Mouse (Mus musculus) thymus, adult 18-20 months (tissue): ENCODE results near the gene Ncmap.

ENCODE experiments used
- DNase-seq, 2 experiments: peaks; one replicate each; pipeline ENCODE4 v3.0.0; 2022; ENCODE audit warnings: mixed read lengths in 2 of 2

The Ncmap gene

DNA sequence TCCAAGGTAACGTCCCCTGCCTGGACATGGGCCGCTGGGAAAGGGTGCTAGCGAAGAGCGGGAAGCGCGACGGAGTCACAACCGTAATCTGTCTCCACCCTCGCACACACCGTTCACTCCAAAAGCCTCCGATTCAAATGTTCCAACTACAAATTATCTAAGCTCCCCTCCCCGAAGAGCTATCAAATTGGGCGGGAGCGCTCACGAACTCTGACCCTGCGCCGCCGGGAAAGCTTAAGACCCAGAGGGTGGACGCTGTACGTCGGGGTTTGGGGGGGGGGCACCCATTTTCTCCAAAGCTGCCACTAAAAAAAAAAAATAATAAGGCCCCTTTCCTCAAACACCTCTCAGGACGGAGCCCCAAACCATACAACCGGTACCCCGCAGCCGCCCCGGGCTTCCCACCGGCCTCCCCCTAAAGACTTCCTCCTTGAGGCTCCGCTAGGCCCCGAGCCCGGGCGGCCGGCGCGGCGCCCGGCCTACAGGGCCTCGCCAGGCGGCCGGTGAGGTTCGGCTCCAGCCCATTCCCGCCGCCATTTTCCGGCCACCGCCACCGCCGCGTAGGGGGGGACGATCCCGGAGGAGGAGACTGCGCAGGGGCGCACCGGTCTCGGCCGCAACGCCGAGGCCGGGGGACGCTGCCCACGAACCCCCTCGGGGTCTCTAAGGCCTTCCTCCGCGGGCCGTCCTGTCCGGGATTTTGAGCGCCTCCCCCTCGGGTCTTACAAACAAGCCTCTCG is 45.5 kb downstream of the Ncmap start:
- peak; percentile 7 to 9 for DNase-seq

- no peak for DNase-seq
These were observed 60.6 kb downstream of the Ncmap start for GRCm38 (mm10) chr4:135337376-135337942.

DNA sequence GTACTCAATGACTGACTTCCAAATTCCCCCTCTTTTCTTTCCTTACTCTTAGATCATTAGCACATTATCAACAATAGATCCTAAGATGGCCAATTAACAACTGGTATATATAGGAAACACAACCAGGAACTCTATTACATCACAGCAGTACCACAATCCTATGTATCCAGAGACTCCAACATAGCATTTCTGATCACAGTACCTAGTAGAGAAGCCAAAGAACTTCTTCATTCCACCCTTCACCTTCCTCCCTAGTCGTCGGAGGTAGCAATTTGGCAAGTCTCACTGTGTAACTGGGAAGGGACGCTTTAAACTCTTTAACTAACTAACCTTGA is 62.0 kb downstream of the Ncmap start:
- DNase-seq, result no peak

- no peak for DNase-seq
These were observed 62.6 kb downstream of the Ncmap start for GRCm38 (mm10) chr4:135335327-135336022.

DNA sequence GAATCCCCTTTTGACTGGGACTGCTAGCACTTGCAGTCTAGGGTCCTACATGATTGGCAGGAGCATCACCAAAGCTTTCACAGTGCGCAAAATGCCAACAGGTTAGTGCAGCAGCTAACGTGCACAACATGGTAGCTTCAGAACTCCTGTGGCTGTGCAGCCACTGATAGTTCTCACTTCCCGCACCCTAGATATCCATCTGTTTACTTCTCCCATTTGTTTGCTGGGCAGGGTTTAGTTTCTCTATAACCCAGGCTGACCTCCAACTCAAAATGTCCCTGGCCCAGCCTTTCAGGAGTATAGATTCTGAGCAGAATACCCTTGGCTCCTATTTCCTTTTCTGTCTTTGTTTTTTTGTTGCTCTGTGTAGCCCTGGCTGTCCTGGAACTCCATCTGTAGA is 71.6 kb downstream of the Ncmap start:
- DNase-seq, result no peak

GRCm38 (mm10) chr4:135326046-135326445 is 72.0 kb downstream of the Ncmap start:
- no peak for DNase-seq

DNA sequence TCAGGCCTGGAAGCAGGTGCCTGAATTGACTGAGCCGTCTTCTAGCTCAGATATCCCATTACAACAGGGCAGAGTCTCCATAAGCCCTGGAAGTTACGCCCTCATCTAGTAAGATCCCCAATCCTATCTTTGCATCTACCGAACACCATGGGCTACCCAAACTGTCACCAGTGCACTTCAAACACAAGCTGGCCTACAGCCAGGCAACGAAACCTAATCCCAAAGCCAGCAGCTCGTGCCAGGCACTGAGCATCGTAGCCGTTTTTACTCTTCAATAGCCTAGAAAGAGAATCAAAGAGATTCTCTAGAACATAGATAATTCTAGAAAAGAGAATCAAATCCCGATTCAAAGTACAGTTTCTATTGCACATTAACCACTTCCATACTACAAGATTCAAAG is 75.0 kb downstream of the Ncmap start:
- no peak for DNase-seq
